Mouse (Mus musculus) heart, embryonic 10.5 days (tissue): Measurements from ENCODE around the gene Pcnt. TPM values are rescaled to one million over a fixed set of nuclear protein-coding genes. Genes with fewer than 3 reads are reported as not detected.

Source experiments
- DNase-seq: peaks from one replicate; pipeline ENCODE4 v3.0.0-alpha.2; 2017; ENCODE audit warnings: low spot score
- H3K27ac ChIP-seq: fragments of 300-500 bp; sonication (generic); 2 replicates; pipeline ENCODE4 v1.5.1; 2016; ENCODE audit warnings: mild to moderate bottlenecking
- H3K27me3 ChIP-seq: fragments of 300-500 bp; sonication (generic); 2 replicates; pipeline ENCODE4 v1.6.1; 2016; ENCODE audit warnings: mild to moderate bottlenecking; ENCODE audit not compliant: poor library complexity, insufficient read depth, severe bottlenecking
- H3K36me3 ChIP-seq: fragments of 300-500 bp; sonication (generic); 2 replicates; pipeline ENCODE4 v1.6.1; 2016; ENCODE audit warnings: mild to moderate bottlenecking, moderate library complexity
- H3K4me1 ChIP-seq: fragments of 300-500 bp; sonication (generic); 2 replicates; pipeline ENCODE4 v1.6.1; 2016; ENCODE audit warnings: mild to moderate bottlenecking
- H3K4me3 ChIP-seq: fragments of 300-500 bp; sonication (generic); 2 replicates; pipeline ENCODE4 v1.5.1; 2016; ENCODE audit warnings: mild to moderate bottlenecking, moderate library complexity
- H3K9me3 ChIP-seq: fragments of 300-500 bp; sonication (generic); 2 replicates; pipeline ENCODE4 v1.6.1; 2016; ENCODE audit warnings: mild to moderate bottlenecking, moderate library complexity
- WGBS: fragments of 180-500 bp; shearing (Covaris S2); methylation state at CpG from one replicate; pipeline ENCODE4 v1.1.7; 2016; 5-methylcytosine and 5-hydroxymethylcytosine counted together
- polyA plus RNA-seq: library from polyadenylated mRNA; unstranded; fragments of >200 nt; fragmentation: Nextera tagmentation; extraction: Ambion mirVana; gene quantifications from 2 replicates; pipeline ENCODE4 v1.2.1, GENCODE M21; 2016

The Pcnt gene
- polyA plus RNA-seq, 1 experiment from 2014 or later = 15.1 TPM

GRCm38 (mm10) chr10:76374981-76375380 is 67.6 kb downstream of the Pcnt start:
- DNase-seq = no peak
- 92% methylated on average over 18 of the region's 18 CpGs for WGBS
- Histone ChIP-seq H3K27me3 (no peaks in the 10 kb centered on the region), H3K4me3 (no peak overlapping the region), H3K4me1 (no peaks in the 10 kb centered on the region), H3K9me3 (no peaks in the 10 kb centered on the region), H3K27ac (no peak overlapping the region), H3K36me3 (peaks cover 86% of the 10 kb centered on the region)

- Histone ChIP-seq H3K4me1 (no peaks in the 10 kb centered on the region), H3K36me3 (peaks cover 84% of the 10 kb centered on the region), H3K9me3 (no peaks in the 10 kb centered on the region), H3K27ac (no peak overlapping the region), H3K27me3 (no peaks in the 10 kb centered on the region), H3K4me3 (no peak overlapping the region)
- 84% methylated on average over 3 of the region's 3 CpGs for WGBS
- DNase-seq = no peak
These were observed 70.8 kb downstream of the Pcnt start for GRCm38 (mm10) chr10:76371736-76372135.

GRCm38 (mm10) chr10:76368766-76369165 is 73.8 kb downstream of the Pcnt start:
- H3K27me3 ChIP-seq = no peaks in the 10 kb centered on the region
- H3K36me3 ChIP-seq = peaks cover 86% of the 10 kb centered on the region
- no peaks in the 10 kb centered on the region for H3K4me1 ChIP-seq
- no peak overlapping the region for H3K27ac ChIP-seq
- H3K4me3 ChIP-seq = no peak overlapping the region
- WGBS = 93% methylated on average over 13 of the region's 13 CpGs
- no peak for DNase-seq
- H3K9me3 ChIP-seq = no peaks in the 10 kb centered on the region

GRCm38 (mm10) chr10:76363233-76363632 is 79.4 kb downstream of the Pcnt start:
- Histone ChIP-seq H3K4me3 (no peak overlapping the region), H3K36me3 (peaks cover 55% of the 10 kb centered on the region), H3K9me3 (no peaks in the 10 kb centered on the region), H3K27ac (no peak overlapping the region), H3K4me1 (no peaks in the 10 kb centered on the region), H3K27me3 (no peaks in the 10 kb centered on the region)
- WGBS = 65% methylated on average over 3 of the region's 3 CpGs
- no peak for DNase-seq

- H3K27me3 ChIP-seq = no peaks in the 10 kb centered on the region
- H3K4me3 ChIP-seq = no peak overlapping the region
- 85% methylated on average over 5 of the region's 5 CpGs for WGBS
- H3K36me3 ChIP-seq = peaks cover 58% of the 10 kb centered on the region
- no peaks in the 10 kb centered on the region for H3K4me1 ChIP-seq
- H3K27ac ChIP-seq = no peak overlapping the region
- DNase-seq = no peak
- H3K9me3 ChIP-seq = no peaks in the 10 kb centered on the region
These were observed 84.1 kb downstream of the Pcnt start for GRCm38 (mm10) chr10:76358468-76358867.

GRCm38 (mm10) chr10:76357286-76357875 is 85.2 kb downstream of the Pcnt start:
- H3K27me3 ChIP-seq = no peaks in the 10 kb centered on the region
- no peak for DNase-seq
- no peaks in the 10 kb centered on the region for H3K9me3 ChIP-seq
- H3K27ac ChIP-seq = no peak overlapping the region
- 82% methylated on average over 8 of the region's 8 CpGs for WGBS
- no peak overlapping the region for H3K4me3 ChIP-seq
- no peaks in the 10 kb centered on the region for H3K4me1 ChIP-seq
- H3K36me3 ChIP-seq = peaks cover 61% of the 10 kb centered on the region

GRCm38 (mm10) chr10:76354974-76355373 is 87.6 kb downstream of the Pcnt start:
- H3K4me3 ChIP-seq = no peak overlapping the region
- no peak overlapping the region for H3K27ac ChIP-seq
- no peaks in the 10 kb centered on the region for H3K27me3 ChIP-seq
- no peak for DNase-seq
- peaks cover 80% of the 10 kb centered on the region for H3K36me3 ChIP-seq
- no peaks in the 10 kb centered on the region for H3K9me3 ChIP-seq
- no peaks in the 10 kb centered on the region for H3K4me1 ChIP-seq
- 89% methylated on average over 12 of the region's 12 CpGs for WGBS

GRCm38 (mm10) chr10:76353986-76354385 is 88.6 kb downstream of the Pcnt start:
- Histone ChIP-seq H3K27ac (no peak overlapping the region), H3K27me3 (no peaks in the 10 kb centered on the region), H3K9me3 (no peaks in the 10 kb centered on the region), H3K36me3 (peaks cover 85% of the 10 kb centered on the region), H3K4me3 (no peak overlapping the region), H3K4me1 (no peaks in the 10 kb centered on the region)
- no peak for DNase-seq
- 96% methylated on average over 12 of the region's 12 CpGs for WGBS

- no peak overlapping the region for H3K4me3 ChIP-seq
- no peaks in the 10 kb centered on the region for H3K27me3 ChIP-seq
- 85% methylated on average over 7 of the region's 7 CpGs for WGBS
- no peaks in the 10 kb centered on the region for H3K9me3 ChIP-seq
- DNase-seq = no peak
- no peaks in the 10 kb centered on the region for H3K4me1 ChIP-seq
- H3K27ac ChIP-seq = no peak overlapping the region
- H3K36me3 ChIP-seq = peaks cover 77% of the 10 kb centered on the region
These were observed 90.6 kb downstream of the Pcnt start for GRCm38 (mm10) chr10:76351953-76352352.

- Histone ChIP-seq H3K4me1 (peaks cover 18% of the 10 kb centered on the region), H3K9me3 (no peaks in the 10 kb centered on the region), H3K4me3 (peak overlapping the region; percentile 88), H3K27me3 (no peaks in the 10 kb centered on the region), H3K27ac (no peak overlapping the region), H3K36me3 (peaks cover 26% of the 10 kb centered on the region)
- WGBS = 8% methylated on average over 4 of the region's 4 CpGs
- DNase-seq = no peak
These were observed 96.0 kb downstream of the Pcnt start for GRCm38 (mm10) chr10:76346589-76346988.

- Histone ChIP-seq H3K4me3 (peak overlapping the region; percentile 88), H3K27me3 (no peaks in the 10 kb centered on the region)
These were observed 96.5 kb downstream of the Pcnt start for GRCm38 (mm10) chr10:76346043-76346491.

GRCm38 (mm10) chr10:76345540-76345902 is 97.1 kb downstream of the Pcnt start:
- Histone ChIP-seq H3K27ac (peak overlapping the region; percentile 95), H3K27me3 (no peaks in the 10 kb centered on the region), H3K9me3 (no peaks in the 10 kb centered on the region), H3K4me1 (peaks cover 18% of the 10 kb centered on the region), H3K36me3 (peaks cover 16% of the 10 kb centered on the region), H3K4me3 (peak overlapping the region; percentile 88)
- 4% methylated on average over 12 of the region's 12 CpGs for WGBS
- DNase-seq = no peak

More at GRCm38 (mm10) chr10:76346043-76346491, 96.5 kb downstream of the Pcnt start:
- no peak for DNase-seq
- WGBS = 20% methylated on average over 8 of the region's 8 CpGs
- Histone ChIP-seq H3K4me1 (peaks cover 18% of the 10 kb centered on the region), H3K36me3 (peaks cover 21% of the 10 kb centered on the region), H3K9me3 (no peaks in the 10 kb centered on the region), H3K27ac (peak overlapping the region; percentile 95; the same call in 1 of the 2 replicates)

- H3K36me3 ChIP-seq = peaks cover 10% of the 10 kb centered on the region
- under 1% methylated on average over 93 of the region's 94 CpGs for WGBS
- H3K4me3 ChIP-seq = peak within 1 kb of the TSS; percentile 88
- no peaks in the 10 kb centered on the region for H3K9me3 ChIP-seq
- H3K4me1 ChIP-seq = peaks cover 18% of the 10 kb centered on the region
- DNase-seq = peak; percentile 95
- no peaks in the 10 kb centered on the region for H3K27me3 ChIP-seq
- H3K27ac ChIP-seq = peak within 1 kb of the TSS; percentile 95
These were observed 97.7 kb downstream of the Pcnt start, which contains the start of gene Dip2a for GRCm38 (mm10) chr10:76344711-76345539. Dip2a (minus strand) TSS chr10:76345291.
